Mouse (Mus musculus): ENCODE results near the gene Fam43b.

The Fam43b gene

GRCm38 (mm10) chr4:138395087-138395970, 999 bp downstream of the Fam43b start:
- DNase-seq (ENCODE audit: low read depth, low spot score), result peak; percentile 83

GRCm38 (mm10) chr4:138393703-138394102, 2.6 kb downstream of the Fam43b start:
- DNase-seq (ENCODE audit: low read depth, low spot score), result peak; percentile 61

GRCm38 (mm10) chr4:138383789-138384188, 12.5 kb downstream of the Fam43b start:
- DNase-seq (ENCODE audit: low read depth, low spot score), result no peak

GRCm38 (mm10) chr4:138382462-138382861, 13.9 kb downstream of the Fam43b start:
- DNase-seq (ENCODE audit: low read depth, low spot score), result no peak

GRCm38 (mm10) chr4:138380132-138380689, 16.1 kb downstream of the Fam43b start:
- DNase-seq (ENCODE audit: low read depth, low spot score), result peak; percentile 50

- DNase-seq (ENCODE audit: low read depth, low spot score), result peak; percentile 94
Observed at GRCm38 (mm10) chr4:138379091-138379840, 17.1 kb downstream of the Fam43b start.

GRCm38 (mm10) chr4:138377526-138377925, 18.8 kb downstream of the Fam43b start:
- DNase-seq (ENCODE audit: low read depth, low spot score), result peak; percentile 69

- DNase-seq (ENCODE audit: low read depth, low spot score), result no peak
Observed at GRCm38 (mm10) chr4:138375117-138375516, 21.2 kb downstream of the Fam43b start.

- DNase-seq (ENCODE audit: low read depth, low spot score), result peak; percentile 57
Observed at GRCm38 (mm10) chr4:138370996-138371516, 25.3 kb downstream of the Fam43b start.

- DNase-seq (ENCODE audit: low read depth, low spot score), result no peak
Observed at GRCm38 (mm10) chr4:138368498-138369260, 27.6 kb downstream of the Fam43b start.

GRCm38 (mm10) chr4:138367641-138368497, 28.5 kb downstream of the Fam43b start, which contains the start of gene Cda:
Gene Cda, minus strand, starts transcription at chr4:138367992.
- DNase-seq (ENCODE audit: low read depth, low spot score), result peak; percentile 79

- no peak for DNase-seq (ENCODE audit: low read depth, low spot score)
Observed at GRCm38 (mm10) chr4:138366561-138366960, 29.8 kb downstream of the Fam43b start.

GRCm38 (mm10) chr4:138363511-138363910, 32.8 kb downstream of the Fam43b start:
- no peak for DNase-seq (ENCODE audit: low read depth, low spot score)

GRCm38 (mm10) chr4:138362883-138363282, 33.4 kb downstream of the Fam43b start:
- no peak for DNase-seq (ENCODE audit: low read depth, low spot score)

GRCm38 (mm10) chr4:138361370-138361821, 34.9 kb downstream of the Fam43b start:
- DNase-seq (ENCODE audit: low read depth, low spot score), result peak; percentile 80

- DNase-seq (ENCODE audit: low read depth, low spot score), result no peak
Observed at GRCm38 (mm10) chr4:138358176-138358575, 38.2 kb downstream of the Fam43b start.

- DNase-seq (ENCODE audit: low read depth, low spot score), result no peak
Observed at GRCm38 (mm10) chr4:138356551-138356950, 39.8 kb downstream of the Fam43b start.

- no peak for DNase-seq (ENCODE audit: low read depth, low spot score)
Observed at GRCm38 (mm10) chr4:138356141-138356540, 40.2 kb downstream of the Fam43b start.

GRCm38 (mm10) chr4:138355496-138355895, 40.8 kb downstream of the Fam43b start:
- no peak for DNase-seq (ENCODE audit: low read depth, low spot score)
